Mouse (Mus musculus) liver (tissue): ENCODE measurements around the gene Slc16a5.

Source experiments
- DNase-seq: peaks from one replicate; pipeline ENCODE4 v3.0.0-alpha.2; 2020; ENCODE audit warnings: mixed read lengths

Slc16a5 gene

GRCm38 (mm10) chr11:115462243-115462891 is at the start of gene Slc16a5:
TSS of gene Slc16a5 (plus strand) at chr11:115462474.
- no peak for DNase-seq

DNA sequence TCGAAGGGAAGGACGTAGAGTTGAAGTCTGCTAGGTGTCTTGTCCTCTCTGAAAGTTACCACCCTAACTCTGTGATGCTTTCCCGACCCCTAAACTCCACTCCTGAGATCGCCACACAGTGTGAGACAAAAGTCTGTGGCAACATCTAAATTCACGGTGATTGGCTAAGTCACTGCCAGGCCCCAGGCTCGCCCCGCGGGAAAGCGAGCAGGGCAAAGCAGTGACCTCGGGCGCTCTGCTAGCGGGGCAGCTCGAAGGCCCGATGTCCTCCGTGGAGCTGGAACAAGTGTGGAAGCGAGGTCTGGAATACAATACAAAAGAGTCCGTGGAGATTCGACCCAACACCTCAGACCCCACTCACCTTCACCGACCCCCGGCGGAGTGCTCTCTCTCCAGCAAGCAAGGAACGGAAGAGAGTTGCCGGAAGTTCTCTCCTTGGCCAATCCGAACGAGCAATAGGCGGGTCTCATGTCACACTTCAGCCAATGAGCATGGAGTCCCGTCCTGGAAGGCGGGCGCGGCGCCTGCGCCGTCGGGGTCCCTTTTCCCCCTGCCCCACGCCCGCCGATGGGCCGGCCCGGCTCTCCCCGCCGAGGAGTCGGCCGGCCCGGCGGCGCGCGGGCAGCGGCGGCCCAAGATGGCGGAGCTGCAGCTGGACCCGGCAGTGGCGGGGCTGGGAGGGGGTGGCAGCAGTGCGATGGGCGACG is 42.6 kb upstream of the Slc16a5 start, which contains the start of the genes Atp5h and Kctd2:
Atp5h (minus strand) TSS at position 432 of the 707 bp plus-strand sequence.
Kctd2 (plus strand) TSS at position 598 of the 707 bp plus-strand sequence.
- peak; percentile 95 for DNase-seq

- DNase-seq = peak; percentile 74
These were observed 41.7 kb upstream of the Slc16a5 start for GRCm38 (mm10) chr11:115420336-115421190.

GRCm38 (mm10) chr11:115421328-115421727 is 40.9 kb upstream of the Slc16a5 start:
- DNase-seq = no peak

DNA sequence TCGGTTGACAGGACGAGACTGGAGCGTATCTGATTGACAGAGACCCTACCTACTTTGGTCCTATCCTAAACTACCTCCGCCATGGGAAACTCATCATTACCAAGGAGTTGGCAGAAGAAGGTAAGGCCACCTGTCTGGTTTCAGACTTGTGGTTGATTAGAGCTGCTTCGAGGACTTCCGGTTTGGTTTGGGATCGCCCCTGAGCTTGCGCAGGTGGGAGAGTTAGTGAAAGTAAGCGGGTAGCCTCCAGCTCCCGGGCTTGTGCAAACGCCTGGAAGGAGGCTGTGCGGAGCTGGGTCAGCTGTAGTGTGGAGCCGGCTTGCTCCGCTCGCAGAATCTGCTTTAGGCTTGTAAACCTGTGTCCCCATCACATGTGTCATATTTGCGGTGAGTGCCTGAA is 40.3 kb upstream of the Slc16a5 start:
- DNase-seq = no peak

DNA sequence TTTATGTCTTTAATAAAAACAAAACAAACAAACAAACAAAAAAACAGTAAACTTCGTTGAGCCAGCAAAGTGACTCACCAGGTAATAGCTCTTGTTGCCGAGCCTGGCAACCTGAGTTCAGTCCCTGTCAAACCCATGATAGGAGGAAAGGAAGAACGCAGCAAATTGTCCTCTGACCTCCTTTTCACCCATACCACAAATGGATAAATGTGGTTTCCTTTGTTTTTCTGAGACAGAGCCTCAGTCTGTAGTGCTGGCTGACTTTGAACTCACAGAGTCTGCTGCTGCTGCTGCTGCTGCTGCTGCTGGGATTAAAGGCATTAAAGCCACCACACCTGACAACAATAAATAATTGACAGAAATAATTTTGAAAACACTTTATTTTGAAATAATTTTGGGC is 39.2 kb upstream of the Slc16a5 start:
- no peak for DNase-seq

DNA sequence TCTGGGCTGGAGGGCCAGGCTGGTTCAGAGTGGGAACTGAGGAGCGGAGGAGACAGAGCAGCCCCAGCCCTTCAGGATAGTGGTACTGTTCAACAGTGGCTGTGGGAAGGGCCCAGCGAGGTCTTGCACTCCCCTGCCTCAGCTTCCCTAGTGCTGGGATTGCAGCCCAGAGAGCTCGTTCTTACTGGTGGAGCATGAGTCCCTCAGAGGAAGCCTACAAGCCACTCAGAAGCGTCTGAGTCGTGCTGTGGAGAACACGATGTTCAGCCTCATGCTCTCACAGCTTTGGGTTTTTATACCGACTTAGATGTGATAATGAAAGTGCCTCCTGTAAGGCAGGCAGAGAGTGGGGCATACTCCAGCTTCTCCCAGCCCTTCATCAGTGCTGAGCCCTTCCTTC is 37.6 kb upstream of the Slc16a5 start:
- DNase-seq = no peak

DNA sequence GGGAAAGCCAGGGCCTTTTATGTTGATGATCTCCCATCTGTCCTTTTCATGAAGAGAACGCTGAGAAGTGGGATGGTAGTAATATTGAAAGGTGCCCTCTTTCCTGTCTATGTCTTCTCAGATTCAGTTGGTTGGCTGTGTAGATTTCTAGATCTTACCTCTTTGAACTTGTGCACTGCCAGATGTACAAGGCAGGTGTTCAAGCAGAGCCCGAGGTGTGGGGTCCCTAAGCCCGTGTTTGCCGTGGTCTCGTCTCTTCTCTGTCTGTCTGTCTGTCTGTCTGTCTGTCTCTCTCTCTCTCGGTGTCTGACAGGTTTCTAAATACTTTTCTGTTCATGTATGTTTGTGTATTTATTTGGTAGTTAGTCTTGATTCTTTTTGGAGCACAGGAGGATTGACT is 36.6 kb upstream of the Slc16a5 start:
- no peak for DNase-seq

DNA sequence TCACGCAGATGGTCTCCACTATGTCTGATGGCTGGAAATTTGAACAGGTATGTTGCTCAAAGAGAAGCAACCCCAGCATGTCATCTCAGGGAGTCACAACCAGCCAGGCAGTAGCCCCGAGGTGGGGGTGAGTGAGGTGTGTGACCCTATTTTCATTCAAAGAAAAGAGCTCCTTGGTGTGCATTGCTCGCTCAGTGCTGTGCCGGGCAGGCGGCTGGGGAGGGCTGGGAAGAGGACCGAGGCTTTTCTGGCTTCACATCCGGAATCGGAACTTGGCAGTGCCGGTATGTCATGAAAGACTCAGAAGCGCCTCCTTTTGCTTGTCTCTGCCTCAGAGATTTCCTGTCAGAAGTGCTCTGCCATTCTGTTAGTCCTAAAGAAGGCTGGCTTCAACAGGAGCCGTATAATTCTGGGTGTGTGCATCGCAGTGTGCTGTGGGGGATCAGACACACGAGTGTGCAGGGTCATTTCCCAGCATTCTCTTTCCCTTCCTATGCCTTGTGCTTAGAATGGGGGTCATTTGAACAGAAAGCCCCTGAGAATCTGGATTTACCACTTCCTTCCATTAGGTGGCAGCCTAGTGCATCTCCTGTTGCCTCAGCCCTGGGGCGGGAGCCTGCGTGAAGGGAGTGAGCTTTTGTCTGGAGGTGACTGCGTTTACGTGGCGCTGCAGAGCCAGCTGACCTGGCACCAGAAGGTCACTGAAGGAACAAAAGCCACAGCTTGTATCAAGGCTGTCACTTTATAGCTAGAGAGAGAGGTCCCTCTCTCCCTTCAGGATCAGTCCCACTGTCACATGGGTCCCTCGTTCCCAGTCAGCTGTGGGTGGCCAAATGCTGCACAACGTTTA is 34.6 kb upstream of the Slc16a5 start:
- peak; percentile 66 for DNase-seq

GRCm38 (mm10) chr11:115429307-115429706 is 33.0 kb upstream of the Slc16a5 start:
- no peak for DNase-seq

DNA sequence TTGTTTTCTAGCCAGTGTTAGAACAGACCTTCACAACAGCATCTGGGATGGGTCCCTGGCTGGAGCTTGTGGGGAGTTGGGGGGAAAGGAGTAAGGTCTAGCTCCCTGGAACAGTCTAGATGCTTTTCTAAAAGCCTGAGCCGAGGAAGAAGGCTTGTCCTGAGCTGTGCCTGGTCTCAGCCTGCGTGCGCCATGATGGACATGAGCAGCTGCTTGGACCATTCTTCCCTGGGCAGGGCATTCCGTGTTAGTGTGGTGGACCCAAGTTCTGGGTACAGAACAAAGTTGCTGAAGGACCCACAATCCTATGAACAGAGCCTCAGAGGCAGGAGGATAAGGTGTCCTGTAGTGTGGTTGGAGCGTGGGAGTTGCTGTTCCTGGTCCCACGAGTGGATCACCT is 31.7 kb upstream of the Slc16a5 start:
- no peak for DNase-seq

GRCm38 (mm10) chr11:115432814-115433213 is 29.5 kb upstream of the Slc16a5 start:
- DNase-seq = no peak

GRCm38 (mm10) chr11:115433342-115433741 is 28.9 kb upstream of the Slc16a5 start:
- DNase-seq = no peak

DNA sequence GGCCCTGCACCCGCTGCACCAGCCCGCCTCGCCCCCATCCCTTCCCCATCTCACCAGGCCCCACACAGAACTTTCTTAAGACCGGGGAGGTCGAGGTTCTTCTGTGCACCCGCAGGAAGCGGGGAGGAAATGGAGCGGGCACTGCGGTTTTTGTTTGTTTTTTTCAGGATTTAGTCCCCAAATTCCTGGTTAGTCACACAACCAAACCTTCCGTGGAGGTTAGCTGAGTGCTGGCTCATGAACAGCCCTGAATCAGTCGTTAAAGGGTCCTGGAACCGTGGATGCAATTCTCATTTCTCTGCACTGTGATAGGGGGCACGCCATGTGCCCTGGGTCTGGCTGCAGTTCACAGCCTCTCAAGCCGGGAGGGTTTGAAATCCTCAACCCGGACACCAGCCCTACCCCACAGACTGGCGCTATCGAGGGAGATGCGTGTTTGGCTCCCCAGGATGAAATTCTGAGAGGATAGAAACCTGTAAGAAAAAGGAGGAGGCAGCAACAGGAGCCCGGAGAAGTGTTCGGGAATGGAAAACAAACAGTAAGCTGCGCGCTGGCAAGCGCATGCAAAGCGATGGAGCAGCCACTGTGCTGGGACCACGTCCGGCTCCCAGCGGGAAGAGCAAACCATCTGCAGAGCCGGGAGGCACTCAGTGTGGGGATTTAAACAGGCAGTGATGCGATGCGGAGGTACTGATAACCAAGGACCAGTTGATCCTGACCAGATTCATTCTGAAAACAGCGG is 26.5 kb upstream of the Slc16a5 start:
- DNase-seq = no peak

GRCm38 (mm10) chr11:115437571-115438122 is 24.6 kb upstream of the Slc16a5 start:
- DNase-seq = no peak

- DNase-seq = no peak
These were observed 22.9 kb upstream of the Slc16a5 start for GRCm38 (mm10) chr11:115439326-115439725.

DNA sequence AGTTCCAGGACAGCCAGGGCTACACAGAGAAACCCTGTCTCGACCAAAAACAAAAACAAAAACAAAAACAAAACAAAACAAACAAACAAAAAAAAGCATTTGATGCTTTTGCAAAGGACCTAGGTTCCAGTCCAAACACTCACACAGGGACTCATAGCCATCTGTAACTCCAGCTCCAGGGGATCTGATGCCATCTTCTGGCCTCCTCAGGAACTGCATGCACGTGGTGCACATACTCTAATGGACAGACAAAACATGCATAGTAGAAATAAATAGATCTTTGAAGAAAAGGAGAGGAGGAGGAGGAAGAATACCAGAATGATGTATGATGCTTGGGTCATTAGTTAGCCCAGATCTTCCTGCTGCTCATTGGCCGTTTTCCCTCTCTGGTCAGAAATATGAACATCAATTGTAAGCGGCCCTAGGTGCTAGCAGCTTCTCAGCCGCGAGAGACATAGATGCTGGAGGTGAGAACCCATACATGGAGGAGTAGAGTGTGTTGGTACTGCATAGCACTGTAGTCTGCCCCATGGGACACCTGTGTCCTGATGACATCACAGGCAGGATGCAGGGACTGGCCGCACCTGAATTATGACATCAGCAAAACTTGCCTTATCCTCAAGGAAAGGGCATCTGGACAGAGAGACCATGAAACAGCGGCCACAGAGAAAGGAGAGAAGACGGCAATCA is 22.2 kb upstream of the Slc16a5 start, which contains the start of gene Trim80:
Trim80 (plus strand) TSS at position 640 of the 690 bp plus-strand sequence.
- DNase-seq = no peak

DNA sequence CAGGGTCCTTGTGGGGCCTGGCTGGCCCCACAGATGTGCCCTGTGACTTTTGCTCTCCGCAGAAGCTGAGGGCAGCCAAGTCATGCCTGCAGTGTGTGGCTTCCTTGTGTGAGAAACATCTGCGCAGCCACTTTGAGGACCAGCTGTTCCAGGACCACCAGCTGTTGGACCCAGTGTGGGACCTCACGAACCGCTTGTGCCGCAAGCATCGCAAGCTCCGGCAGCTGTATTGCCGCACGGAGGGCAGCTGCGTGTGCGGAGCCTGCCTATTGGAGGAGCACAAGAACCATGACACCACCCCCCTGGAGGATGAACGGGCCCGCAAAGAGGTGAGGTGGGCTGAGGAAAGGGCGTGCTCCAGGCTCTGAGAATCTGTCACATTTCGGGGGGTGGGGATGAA is 20.9 kb upstream of the Slc16a5 start:
- DNase-seq = no peak

GRCm38 (mm10) chr11:115446906-115447305 is 15.4 kb upstream of the Slc16a5 start:
- DNase-seq = no peak

- DNase-seq = no peak
These were observed 14.9 kb upstream of the Slc16a5 start for GRCm38 (mm10) chr11:115447321-115447885.
